Mouse (Mus musculus): ENCODE results near the gene Tstd1.

- TF ChIP-seq POLR2A (IDR thresholded peaks at IDR 0.05; ENCODE audit: low read depth, low read length) (no peak), CTCF (IDR thresholded peaks at IDR 0.05; ENCODE audit: extremely low read depth, insufficient read length, insufficient replicate concordance, low read depth, low read length) (no peak)
These were observed 33.5 kb upstream of the Tstd1 start for GRCm38 (mm10) chr1:171385171-171385570.

Measured in small intestine, adult 2 months (tissue).